Mouse (Mus musculus) urinary bladder, adult 18-20 months (tissue): ENCODE results near the gene Med9.
"Not testable (repeated sequence)": the region's sequence is repeated elsewhere in the genome, so short reads cannot be mapped to it uniquely, and the experiment has no call there.

ENCODE experiments used
- DNase-seq, 2 experiments: peaks; one replicate each; pipeline ENCODE4 v3.0.0; 2022; ENCODE audit warnings: low spot score in 2 of 2, mixed read lengths in 2 of 2

Med9 gene

DNA sequence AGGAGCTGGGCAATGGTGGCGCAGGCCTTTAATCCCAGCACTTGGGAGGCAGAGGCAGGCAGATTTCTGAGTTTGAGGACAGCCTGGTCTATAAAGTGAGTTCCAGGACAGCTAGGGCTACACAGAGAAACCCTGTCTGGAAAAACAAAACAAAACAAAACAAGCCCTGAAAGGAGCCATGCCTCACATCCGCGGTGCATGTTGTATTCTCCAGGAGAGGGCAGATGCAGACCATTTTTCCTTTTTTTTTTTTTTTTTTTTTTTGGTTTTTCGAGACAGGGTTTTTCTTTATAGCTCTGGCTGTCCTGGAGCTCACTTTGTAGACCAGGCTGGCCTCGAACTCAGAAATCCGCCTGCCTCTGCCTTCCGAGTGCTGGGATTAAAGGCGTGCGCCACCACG lies 3.2 kb upstream of the Med9 start:
- not testable (repeated sequence) for DNase-seq

DNA sequence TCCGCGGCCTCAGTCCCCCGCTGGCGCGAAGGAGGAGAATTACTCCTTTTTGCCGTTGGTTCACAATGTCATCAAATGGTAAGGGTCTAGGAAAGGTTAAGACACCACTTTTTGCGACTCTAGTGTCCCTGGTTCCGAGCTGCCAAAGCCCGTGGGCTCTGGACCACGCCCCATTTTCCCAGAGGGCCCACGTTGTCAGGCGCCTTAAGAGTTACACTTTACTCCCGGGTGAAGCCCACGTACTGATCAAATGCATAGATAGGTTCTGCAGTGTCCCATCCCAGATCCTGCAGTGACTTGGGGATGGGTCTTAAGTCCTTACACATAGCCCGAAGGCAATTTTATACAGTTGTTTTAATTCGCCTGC lies 378 bp downstream of the Med9 start:
- DNase-seq: no peak

DNA sequence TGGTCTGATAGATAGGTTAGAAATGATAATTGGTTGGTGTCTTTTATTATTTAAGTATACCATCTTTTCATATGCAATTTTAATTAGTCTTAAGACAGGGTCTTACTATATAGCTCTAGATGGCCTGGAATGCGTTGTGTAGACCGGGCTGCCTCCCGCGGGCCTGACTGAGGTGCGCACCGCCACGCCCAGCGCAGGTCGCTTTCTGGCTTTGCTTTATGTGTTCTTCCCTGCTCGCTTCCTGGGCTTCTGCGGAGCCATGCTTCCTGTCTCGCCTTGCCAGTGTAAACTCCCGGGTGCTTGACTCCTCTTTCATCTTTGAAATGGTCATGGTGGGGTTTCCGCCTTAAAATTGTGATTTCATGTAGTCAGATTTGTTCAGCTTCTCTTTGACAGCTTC lies 4.9 kb downstream of the Med9 start:
- DNase-seq: no peak

DNA sequence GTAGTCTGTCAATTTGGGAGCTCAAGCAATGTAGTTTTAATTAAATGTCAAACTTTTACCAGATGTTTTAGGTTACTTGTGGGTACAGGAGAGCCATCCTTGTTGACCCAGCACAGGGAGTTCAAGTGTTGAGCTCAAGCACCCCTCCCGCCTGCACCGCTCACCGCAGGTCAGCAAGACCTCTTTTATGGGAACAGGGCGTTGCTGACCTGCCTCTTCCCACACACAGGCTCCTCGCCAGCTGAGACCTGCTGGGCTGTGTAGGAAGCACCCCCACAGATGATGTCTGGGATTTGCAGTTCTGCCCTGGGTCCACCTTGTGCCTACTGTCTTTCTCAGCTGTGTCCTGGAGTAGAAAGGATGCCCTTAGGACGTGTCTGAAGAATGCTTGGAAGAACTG lies 8.7 kb downstream of the Med9 start:
- no peak for DNase-seq

DNA sequence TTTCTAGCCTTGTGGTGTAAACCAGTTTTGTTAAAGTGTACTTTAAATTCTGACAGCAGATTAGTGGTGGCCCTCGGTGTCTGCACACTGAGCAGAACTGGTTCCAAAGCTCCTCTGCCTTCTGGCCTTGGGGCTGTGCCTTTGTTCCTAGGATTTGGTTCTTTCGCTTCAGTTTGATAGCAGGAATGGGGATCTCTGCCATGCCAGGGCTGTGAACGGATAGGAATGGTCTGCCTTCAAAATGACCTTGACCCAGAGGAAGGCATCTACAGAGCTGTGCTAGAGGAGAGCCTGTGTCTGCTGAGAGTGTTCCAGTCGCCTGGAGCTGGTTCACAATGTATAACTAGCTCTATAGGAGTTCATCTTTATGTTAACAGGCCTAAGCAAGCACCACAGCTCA lies 11.4 kb downstream of the Med9 start:
- DNase-seq: no peak

DNA sequence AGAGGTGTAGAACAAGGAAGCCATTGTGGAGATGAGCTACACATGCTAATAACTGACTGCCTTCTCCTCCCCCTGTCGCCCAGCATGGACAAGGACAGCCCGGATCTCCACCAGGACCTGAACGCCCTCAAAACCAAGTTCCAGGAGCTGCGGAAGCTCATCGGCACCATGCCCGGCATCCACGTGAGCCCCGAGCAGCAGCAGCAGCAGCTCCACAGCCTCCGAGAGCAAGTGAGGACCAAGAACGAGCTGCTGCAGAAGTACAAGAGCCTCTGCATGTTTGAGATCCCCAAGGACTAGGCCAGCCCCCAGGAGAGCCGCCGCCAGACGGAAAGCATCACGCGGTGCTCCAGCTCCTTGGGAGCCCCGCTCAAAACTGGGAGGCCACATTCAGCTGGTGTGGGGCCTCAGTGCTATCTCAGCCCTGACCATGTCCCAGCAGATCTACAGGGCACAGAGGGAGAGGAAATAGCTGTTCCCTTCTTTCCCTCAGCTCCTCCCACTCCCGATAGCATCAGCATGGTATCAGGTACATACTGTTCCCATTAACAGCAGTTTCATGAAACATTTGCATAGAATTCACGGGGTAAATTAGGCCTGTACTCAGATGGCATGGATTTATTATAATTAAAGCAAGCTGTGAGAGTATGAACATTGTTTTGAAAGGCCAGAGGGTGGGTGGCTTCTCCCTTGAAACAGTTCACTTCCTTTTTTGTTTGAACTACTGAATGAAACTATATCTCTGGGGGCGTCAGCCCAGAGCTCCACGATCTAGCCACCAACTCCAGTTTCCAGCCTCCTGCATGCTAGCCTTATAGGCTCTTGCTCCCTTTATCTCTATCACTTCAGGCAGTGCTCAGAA lies 12.7 kb downstream of the Med9 start:
- DNase-seq: no peak

DNA sequence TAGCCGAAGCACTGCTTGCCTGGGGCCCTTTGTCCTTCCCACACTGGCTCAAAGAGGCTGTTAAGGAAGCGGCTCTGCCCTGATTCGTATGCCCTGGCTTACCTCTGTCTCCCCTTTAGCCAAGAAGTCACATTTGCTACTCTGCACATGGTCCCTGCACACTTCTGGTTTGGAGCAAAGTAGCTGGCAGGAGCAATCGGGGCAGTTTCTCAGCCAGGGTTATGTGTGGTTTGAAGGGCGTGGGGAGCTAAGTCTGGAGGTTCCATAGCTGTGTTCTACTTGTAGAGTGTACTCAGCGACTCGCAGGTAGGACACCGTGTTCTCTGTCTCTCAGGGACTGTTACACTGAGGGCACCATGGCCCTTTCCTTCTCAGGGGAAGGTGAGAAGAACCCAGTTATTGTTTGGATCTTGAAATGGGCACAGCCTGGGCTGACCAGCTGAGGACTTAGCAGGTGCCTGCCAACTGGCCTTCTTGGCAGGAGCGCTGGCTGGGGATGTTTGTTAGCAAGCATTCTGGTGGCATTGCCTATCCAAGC lies 13.4 kb downstream of the Med9 start:
- no peak for DNase-seq

DNA sequence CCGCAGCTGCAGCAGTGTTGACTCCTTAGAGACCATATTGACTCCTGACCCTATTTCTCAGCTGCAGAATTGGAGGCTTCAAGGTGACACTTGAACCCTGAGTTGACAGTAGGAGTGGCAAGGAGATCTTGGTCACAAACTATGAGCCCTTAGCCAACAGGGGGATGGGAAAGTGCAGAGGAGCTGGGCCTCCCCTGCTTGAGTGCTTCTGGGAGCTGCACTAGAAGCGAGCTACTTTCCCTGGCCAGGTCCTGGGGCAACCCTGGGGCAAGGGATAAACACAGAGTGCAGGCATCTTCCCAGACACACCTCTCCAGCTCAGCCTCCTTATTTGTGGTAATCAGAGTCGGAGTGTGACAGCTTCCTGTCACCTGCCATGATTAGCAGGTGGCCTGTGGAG lies 14.6 kb downstream of the Med9 start:
- DNase-seq: no peak

DNA sequence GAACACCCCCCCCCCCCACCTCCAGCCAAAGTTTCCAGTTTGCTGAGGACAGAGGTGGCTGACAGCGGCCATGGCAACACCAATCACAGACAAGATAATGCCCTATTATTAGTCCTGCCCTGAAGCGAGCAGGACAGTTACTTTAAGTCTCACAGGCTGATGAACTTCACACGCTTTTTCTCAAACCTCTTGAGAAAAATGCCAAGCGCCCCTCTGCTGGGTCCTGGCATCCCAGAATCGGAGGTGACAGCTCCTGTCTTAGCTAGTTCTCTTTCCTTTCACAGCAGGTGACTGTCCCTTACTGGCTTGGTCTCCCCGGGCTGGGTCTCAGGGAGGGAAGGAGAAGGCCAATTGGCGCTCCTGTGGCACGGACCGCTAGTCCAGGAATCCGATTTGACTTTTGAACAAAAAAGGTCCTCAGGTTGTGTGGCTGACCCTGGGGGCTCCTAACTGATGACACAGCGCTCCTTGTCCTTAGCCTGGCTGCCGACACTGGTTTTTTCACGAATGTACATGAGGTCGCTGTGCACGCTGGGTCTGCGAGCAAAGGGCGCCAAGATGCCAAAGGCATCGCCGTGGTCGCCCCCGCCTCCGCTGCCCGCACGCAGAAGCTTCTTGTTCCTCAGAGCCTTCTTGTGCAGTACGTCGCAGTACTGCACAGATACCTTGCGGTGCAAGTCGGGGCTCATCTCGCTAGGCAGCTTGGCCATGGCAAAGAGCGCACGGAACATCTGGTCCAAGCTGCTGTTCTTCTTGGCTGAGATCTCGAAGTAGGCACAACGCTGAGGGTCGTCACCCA lies 15.6 kb downstream of the Med9 start:
- peak in 1 of 2 experiments; percentile 14 for DNase-seq

DNA sequence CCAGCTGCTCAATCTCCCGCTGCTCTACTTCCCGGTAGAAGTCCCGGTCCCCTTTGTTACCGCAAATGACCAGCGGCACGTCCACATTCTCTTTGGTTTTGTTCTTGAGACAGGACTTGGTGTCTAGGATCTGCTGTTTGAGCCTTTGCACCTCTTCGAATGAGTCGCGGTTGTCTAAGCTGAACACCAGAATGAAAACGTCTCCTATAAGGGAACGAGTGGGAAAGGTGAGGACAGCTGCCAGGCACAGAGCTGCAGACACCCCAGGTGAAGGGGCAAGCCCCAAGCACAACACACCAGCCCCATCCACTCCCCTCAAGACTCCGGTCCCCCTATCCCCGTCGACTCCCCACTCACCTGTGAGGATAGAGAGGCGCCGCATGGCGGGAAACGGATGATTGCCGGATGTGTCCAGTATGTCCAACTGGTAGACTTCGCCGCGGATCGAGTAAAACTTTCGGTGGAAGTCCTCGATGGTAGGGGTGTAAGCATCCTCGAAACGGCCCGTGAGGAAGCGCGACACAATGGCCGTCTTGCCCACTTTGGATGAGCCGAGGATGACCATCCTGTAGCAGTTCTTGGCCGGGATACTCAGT lies 16.3 kb downstream of the Med9 start:
- DNase-seq: peak; percentile 19 to 38

DNA sequence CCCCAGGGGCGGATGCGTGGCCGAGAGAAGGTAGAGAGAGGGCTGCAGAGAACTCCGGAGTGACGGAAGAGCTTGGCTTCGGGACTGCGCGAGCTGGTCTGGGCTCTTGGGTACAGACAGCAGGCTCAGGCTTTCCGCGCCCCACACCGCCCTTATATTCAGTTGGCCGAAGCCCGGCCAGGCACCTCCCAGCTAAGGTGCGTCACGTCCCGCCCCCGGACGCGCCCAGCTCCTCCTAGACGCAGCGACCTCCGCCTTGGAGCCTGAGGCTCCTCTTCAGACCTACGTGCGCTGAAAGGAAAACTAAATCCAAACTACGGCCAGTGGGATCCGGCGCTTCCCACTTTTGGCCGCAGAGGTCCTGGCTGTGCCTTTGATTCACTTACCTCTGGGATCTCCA lies 16.8 kb downstream of the Med9 start, which contains the start of gene Rasd1:
Gene Rasd1, minus strand, starts transcription at position 127 of the 400 bp plus-strand sequence.
- peak; percentile 78 to 84 for DNase-seq

DNA sequence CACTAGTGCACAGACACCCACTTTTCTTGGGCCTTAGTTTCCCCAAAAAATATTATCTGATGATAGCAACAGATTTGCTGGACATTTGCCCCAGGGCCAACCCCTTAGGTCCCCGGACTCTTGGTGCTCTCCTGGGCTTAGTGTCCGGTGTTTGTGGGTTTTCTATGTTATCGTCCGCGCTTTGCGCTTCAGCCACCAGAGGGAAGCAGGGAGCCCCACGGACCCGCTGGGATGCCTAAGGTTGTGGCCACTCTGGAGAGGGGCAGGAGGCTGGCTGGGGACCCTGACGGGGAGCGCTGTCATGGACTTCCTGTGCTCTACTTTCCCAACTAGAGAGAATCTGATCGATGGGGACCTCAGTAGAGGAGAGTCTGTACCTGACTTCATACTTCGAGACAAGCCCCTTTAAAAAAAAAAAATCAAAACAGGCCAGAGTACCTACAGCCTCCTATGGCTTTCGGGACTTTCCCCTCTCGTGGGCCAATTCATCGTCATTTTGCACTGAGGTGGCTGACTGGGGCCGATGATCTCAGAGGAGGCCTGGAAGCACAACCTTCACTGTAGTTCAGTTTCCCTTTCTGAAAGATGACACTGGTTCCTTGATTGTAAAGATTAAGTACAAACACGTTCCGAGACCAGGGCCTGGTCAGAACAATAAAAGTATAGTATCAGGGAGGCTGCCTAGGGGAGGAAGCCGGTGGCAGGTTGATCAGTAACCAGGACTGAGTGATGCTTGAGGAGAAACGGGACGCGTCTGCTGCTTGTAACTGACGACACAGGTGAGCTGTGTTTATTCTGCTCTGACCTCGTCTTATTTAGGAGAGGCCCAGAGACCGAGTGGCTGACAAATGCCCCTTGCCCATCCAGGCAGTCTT lies 17.5 kb downstream of the Med9 start:
- peak; percentile 61 to 82 for DNase-seq

DNA sequence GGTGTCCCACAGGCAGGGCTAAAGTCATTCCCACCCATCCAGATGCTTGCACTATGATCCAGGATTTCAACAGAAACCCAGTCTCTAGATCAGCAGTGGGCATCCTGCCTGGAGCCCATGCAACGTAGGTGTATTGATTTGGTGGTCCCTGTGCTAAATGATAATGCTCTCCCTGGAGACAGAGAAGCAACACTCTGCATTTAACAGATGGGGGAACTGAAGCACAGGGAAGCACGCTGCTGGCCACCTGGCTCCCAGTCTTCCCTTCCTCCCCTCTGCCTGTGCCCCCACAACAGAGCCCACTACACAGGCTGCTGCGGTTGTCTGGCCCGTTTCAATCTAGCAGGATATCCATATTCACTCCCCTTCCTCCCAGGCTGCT lies 18.1 kb downstream of the Med9 start:
- DNase-seq: no peak

DNA sequence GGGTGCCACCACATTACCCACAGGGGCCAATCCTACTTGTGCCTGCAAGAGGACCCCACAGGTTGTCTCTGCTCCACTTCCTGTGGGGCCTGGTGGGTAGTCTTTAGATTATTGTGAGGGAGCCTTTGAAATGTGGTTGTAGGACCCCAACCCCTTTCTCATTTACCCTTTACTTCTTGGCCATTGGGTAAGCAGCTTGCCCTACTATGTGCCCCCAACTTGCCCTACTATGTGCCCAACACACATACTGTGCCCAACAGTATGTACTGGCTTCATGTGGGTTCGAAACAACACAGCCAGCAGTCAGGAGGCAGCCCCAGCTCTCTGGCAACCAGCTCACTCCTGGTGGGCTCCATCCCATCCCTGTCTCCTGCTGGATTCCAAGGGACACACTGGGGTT lies 19.8 kb downstream of the Med9 start:
- no peak for DNase-seq

DNA sequence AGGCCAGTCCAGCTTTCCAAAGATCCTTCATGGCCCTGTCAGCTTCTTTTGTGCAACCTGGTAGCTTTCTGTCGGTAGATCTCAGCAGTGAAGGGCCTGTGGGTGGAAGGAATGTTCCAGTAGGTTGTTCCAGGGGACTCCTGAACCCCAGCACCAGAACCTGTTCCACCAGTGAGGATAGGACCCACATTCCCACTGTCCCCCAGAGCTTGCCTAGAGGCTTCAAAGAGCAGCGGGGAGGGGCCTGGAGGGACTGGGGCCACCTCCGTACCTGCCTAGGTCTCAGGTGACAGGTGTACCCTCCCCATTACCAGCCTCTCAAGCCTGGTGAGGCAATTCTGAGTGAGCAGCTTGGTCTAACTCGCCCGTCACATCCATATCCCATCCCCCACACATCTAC lies 22.8 kb downstream of the Med9 start:
- no peak for DNase-seq

DNA sequence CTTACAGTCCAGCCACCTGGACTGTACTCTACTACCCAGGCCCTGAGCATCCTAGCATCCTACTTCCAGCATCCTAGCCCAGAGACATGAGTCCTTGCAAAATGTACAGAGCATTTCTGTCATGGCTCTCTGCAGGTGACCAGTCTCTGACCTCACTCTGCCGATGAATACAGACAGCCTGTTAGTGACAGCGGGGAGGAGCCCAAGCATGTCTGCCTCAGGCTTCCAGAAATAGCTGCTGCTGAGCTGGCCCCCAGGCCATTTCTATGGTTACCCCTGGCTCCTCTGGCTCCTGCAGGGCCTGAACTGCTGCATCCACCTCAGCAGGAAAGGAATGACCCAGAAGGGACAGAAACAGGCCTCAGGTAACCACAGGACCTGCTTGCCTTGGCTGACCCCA lies 23.7 kb downstream of the Med9 start:
- DNase-seq: no peak

DNA sequence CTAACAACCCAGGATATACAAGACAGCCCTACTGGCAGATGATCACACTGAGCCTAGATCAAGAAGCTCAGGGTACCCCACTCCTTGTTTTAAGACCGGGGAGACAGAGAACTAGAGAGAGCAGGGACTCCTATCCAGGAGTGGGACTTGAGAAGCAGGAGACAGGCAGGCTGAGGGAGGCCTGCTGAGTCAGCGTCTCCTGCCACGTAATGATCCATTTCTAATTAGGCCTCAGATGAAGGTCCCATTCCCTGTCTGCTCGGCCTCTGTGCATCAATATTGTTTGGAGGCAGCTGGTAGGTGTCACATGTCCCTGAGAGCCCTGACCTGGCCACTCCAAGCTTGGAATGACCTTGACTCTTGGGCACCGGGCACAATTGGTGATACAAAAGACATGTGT lies 25.4 kb downstream of the Med9 start:
- no peak for DNase-seq

DNA sequence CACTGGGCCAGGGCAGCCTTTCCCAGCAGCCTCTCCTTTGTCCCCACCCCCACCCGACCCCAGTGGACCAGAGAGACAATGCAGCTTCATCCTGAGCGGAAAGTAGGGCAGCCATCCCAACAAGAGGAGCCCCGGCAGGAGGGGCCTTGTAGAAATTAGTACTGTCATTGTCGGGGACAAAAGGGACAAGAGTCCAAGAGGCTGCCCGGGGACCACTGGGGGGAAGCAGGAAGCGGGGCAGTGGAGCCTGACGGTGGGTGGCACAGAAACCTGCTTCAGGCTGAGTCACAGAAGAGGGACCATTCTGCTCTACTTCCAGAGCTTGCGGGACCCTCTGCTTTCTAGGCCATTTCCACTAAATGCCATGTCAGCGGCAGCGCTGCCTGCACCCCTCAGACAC lies 27.2 kb downstream of the Med9 start:
- no peak for DNase-seq

DNA sequence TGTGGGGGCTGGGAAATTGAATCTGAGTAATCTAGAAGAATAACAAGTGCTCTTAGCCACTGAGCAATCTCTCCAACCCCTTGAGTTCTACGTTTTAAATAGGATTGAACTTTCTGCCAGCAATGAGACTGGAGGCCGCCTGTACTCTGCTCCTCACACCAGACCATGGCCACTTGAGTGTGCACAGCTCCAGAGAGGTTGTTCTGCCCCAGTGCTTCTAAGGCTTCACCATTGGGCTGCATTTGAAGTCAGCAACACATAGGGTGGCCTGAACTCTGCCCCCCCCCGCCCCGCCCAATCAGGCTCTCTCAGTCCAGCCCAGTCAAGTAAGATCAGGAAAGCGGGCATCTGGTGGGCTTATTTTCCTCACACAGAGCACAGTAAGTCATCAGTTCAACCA lies 29.8 kb downstream of the Med9 start:
- DNase-seq: no peak

DNA sequence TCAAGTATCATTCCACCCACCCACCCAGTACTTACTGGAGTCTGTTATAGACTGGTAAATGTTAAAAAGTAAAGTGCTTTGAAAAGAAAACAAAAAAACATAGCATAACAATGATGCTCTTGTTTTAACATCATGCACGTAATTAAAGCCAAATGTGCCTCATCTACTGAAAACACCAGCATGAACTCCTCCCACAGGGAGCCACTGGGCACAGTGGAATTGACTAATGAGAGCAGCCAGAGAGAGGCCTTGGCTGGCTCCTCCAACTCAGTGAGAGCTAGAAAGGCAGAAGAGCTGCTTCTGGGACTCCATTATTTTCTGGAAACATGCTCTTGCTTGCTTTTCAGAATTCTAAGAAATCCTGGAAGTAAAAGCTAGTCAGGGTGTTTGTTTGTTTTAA lies 41.4 kb downstream of the Med9 start:
- no peak for DNase-seq

DNA sequence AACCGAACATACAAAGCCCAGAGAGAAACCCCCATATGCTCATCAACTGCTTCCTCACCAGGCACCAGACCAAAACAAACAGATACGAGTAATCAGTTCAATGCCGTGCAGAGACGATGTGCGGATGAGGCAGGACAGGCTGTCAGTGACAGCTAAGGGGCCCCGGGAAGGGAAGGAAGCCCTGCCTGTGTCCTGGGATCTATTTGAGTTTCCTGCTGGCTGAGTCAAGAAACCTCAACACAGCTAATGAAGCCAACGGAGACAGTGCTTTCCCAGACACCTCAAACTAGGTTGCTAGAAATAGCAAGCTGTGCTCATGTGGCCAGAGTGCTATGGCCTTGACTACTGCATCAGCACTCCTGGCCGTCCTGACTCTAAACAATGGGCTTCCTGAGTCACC lies 43.4 kb downstream of the Med9 start:
- no peak for DNase-seq

DNA sequence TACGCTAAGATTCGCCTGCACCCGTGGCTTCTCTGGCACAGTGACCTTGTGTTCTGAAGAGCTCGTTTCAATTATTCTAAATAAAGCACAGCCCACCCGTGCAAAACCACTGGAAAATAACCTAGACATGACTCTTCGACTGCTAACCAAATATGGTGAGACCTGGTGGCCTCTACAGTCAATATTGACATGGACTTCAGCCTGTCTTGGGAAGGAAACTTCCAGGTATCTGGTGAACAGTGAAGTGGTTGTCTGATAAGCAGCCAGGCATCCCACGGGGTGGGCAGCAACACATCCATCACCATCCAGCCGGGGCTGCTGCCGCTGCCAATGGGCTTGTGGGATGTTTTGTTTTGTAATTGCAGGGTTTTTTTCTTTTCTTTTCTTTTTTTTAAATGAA lies 46.3 kb downstream of the Med9 start:
- no peak for DNase-seq
